Mouse (Mus musculus): ENCODE data around the gene Tbc1d25.

Gene Tbc1d25

DNA sequence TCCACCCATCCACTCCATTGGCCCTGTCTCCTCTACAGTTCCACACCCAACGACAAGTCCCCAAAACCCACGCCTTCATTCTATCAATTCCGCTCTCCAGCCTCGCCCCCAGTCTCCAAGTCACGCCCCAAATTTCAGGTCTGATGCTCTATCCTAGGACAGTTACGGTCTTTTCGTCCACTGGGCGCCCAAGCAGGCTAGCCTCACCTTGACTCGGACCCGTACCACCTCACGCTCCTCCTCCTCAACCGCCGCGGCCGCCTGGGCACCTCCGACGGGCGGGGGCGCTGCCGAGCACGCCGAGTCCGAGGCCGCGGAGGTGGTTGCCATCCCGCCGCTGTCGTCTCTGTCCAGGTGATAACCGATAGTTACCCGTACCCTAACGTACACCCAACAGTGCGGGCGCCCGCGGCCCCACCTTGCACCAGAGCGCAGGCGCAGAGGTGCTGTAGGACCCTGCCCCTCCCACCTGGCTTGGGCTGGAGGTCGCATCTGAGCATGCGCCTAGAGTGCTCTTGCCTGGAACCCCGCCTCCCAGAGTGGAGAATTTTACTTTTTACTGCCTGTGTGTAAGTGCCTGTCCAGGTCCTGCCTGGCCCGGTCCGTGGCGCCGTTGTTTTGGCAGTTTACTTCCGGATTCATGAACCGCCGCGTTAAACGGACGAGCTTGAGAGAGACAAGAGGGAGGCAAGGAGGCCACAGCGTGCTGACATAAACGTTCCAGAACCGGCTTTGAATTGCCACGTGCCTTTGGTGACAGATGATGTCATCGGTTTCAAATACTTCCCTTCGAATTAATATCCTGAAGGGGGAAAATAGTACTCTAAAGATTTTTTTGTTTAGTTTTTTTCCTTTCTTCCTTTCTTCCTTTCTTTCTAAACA, at the start of gene Tbc1d25:
Tbc1d25 (minus strand) TSS at position 678 of the 882 bp plus-strand sequence.
- peak; percentile 87 for DNase-seq (ENCODE audit: low read depth, low spot score)

DNA sequence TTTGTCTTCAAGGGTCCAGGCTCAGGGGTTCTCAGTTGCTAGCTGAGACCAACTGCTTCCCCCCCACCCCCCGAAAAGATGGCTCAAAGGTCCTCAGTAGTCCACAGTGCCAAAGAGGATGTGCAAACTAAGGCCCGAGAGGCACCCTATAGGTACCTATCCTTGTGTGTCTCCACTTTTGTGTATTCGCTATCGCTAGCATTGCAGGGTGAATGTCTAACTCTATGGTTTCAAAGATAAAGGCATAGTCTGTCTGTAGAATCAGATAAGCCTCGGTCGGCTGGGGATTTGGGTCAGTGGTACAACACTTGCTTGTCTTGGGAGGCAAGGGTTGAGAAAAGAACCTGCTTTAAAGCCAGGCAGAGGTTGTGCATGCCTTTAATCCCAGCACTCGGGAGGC, 47.5 kb upstream of the Tbc1d25 start:
- DNase-seq (ENCODE audit: low read depth, low spot score): no peak

DNA sequence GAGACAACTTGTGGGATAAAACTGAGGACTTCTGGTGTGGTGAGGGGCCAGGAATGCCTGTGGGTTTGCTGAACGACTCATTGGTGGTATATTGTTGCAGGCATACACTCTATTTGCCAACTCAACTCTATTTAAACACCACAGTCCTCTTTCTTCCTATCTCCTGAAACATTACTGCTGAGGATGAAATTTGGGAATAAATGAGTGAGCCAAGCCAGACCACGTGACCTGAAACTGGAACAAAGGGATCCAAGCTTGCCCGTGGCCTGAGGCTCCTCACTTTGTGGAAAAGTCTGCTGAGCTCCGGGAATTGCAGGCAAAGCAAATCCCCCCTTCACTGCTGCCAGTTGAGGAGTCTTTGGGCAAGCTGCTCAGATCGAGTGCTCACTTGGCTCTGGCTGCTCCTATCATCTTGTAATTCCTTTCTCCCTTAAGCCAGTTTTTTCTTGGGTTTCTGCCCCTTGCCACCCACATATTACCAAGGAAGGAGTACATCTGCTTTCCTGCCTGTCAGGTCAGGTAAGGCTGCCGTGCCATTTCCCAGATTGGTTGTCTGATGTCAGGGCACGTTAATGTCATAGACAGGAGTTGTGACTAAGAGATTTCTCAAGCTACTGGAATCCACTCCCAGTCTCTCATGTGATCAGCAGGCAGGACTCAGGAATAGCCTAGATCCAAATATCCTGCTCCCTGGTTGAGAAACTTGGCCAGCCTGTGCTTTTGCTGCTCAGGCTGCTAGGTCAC, 46.9 kb upstream of the Tbc1d25 start:
- no peak for DNase-seq (ENCODE audit: low read depth, low spot score)

DNA sequence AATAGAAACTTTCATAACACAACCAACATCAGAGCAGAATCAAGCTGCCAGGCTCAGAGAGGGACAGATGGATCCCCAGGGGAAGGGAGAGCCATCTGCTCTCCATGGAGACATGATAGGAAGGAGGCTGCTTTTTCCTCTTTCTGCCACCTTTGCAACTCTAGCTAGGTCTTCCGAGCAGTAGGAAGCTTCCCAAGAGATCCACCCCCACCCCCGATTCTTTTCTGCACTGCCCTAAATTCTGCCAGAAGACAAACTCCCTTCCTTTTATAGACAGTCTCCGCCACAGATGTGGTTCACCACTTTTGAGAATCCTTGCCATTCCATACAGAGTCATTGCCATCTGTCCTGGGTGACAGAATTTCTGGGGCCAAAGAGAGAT, 46.3 kb upstream of the Tbc1d25 start:
- no peak for DNase-seq (ENCODE audit: low read depth, low spot score)

DNA sequence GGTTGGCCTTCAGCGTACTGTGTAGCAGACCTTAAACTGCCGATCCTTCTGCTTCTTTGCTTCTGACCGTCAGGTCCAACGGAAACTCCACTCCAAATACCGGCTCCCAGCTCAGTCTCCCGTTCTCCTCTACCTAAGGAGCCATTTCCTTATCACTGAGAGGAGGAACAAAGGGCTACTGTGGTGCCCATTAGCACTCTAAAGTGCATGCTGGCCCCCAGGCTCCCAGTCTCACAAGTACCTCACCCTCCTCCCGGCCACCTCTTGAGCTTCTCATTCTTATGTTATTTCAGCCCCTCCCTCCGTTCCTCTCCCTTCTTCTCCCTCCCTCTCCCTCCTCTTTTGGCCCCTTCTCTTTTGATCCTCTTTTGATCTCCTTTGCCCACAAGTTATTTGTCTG, 43.7 kb upstream of the Tbc1d25 start:
- no peak for DNase-seq (ENCODE audit: low read depth, low spot score)

DNA sequence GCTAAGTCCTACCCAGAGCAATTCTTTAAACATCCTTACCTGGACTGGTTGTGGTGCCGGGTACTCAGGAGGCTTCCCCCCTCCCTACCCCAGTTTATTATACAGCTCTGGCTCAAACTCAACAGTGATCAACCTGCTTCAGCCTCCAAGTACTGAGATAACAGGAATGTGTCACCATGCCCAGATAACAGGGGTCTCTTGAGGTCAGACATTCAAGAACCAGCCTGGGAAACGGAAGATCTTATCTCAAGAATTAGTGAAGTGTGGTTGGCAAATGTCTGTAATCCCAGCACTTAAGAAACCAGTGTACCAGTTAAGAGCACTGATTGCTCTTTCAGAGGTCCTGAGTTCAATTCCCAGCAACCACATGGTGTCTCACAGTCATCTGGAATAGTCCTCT, 42.1 kb upstream of the Tbc1d25 start:
- DNase-seq (ENCODE audit: low read depth, low spot score): no peak

DNA sequence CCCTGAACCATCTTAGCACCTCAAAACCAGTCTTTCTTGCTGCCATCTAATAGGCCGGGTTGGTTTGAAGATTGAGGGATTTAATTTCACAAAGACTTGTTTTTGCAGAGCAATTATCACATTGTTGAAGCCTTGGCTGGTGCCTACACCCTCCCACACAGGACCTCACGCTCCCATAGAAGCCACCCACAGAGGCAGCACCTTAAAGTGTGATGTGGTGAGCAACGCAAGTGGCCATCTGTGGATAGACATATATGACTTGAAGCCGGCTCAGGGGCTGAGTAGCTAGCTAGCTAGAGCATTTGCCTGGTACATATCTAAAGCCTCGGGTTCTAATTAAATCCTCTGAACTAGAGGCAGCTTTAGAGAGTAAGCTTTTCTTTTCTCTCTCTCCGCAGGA, 41.4 kb upstream of the Tbc1d25 start:
- DNase-seq (ENCODE audit: low read depth, low spot score): no peak

DNA sequence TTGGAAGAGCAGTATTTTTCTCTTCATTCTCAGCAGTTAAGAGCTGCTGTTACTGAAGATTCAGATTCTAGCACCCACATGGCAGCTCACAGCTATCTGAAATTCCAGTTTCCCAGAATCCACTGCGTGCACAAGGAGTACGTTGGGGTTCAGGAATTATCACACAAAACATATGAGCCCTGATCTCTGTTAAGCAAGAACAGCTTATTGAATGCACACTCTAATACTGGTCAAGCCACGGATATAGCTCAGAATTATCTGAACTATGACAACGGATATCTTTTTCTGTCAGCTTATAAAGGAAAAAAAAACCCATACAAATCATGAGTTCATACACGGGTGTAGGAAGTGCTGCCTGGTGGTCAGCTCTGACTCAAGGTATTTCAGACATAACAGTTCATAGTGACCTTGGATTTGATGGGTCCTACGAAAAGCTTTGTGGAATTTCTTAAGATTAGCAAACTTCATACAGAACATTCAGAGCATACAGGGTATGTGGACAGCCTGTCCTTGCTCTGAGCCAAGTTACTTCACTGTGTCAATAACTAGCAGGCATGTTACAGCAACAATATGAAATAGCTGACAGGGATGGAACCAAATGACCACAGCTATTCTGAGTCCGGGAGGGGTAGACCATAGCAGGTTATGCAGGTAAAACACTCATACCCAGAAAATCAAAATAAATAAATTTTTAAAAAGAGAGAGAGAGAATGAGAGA, 35.7 kb upstream of the Tbc1d25 start:
- DNase-seq (ENCODE audit: low read depth, low spot score): no peak

DNA sequence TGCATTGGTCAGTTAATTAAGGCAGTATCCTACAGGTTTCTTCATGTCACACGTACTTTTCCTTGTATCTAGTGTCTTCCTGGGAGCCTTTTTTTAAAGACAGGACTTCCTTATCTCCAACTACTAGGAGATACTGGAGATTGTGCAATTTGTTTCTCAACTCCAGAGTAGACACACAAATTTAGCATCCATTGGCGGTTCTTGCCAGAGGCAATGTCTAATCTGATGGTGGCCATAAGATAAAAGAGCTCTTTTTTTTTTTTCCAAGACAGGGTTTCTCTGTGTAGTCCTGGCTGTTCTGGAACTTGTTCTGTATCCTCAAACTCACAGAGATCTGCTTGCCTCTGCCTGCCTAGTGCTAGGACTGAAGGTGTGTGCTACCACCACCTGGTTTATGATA, 33.7 kb upstream of the Tbc1d25 start:
- DNase-seq (ENCODE audit: low read depth, low spot score): no peak

DNA sequence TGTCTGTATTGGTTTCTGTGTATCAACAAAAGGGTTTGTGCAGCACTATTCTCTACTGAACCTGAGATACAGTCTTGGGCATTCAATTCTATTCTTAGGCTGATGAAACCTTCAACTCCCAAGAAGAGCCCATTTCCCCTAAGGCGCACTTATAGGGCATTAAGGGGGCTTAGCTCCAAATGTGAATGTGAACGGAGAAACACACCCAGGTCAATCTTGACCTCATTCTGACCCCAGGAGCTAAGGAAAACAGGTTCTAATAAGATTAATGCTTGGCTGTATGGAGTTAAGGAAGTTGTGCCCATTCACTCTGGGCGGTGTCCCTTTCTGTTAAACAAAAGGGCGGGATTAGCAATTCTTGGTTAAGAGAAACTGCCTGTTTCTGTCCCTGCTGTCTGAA, 31.2 kb upstream of the Tbc1d25 start:
- DNase-seq (ENCODE audit: low read depth, low spot score): no peak

DNA sequence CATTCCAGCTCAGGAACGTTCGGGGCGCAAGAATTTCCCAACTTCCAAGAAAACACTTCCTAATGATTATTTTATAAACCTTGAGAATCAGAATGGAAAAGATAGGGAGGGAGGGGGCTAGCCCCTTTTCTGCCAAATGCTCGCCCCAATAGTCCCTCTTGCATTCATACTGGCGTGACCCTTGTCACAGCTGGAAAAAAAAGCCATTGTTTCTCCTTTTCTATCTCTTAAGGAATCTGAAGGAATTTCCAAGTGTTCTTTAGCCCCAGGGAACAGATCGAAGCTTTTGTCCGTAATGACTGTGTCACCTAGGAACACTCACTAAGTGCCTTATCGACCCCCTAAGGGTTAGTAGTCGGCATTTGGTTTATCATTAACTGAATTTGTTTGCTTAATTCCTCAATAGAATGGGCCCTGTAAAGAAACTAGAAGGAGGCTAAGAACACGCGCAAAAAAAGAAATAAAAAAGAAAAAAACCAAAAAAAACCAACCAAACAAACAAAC, 30.8 kb upstream of the Tbc1d25 start:
- DNase-seq (ENCODE audit: low read depth, low spot score): no peak

DNA sequence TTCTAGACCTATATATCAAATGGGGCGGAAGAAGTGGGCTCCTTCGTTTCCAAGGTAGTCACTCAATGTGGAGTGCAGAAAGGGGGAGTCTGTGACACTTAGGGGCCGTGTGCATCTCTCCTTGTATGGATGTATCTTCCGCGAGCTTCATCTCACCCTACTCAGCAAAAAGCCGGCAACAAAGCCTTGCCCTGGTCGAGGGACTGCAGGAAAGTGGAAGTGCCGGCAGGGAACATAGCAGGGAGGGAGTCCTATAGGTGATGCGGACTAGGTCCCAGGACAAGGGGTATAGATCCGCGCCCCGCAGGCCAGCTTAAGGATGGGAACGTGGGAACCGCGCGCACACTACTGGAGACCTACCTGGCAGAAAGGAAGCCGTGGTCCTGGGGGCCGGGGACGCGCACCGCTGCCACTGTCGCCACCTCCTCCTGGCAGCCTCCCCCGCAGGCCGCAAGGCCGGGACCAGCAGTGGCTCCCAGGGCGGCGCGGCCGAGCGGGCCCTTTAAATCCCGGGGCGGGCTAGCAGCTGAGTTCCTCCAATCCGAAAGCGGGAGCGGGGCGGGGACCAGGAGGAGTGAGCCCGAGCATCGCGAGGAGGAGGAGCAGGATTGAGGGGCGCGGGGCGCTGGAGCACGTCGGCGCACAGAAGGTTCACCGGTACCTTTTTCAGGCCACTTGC, 30.2 kb upstream of the Tbc1d25 start, which contains the start of gene Porcn:
Porcn (minus strand) TSS at position 511 of the 679 bp plus-strand sequence.
- peak; percentile 74 for DNase-seq (ENCODE audit: low read depth, low spot score)

DNA sequence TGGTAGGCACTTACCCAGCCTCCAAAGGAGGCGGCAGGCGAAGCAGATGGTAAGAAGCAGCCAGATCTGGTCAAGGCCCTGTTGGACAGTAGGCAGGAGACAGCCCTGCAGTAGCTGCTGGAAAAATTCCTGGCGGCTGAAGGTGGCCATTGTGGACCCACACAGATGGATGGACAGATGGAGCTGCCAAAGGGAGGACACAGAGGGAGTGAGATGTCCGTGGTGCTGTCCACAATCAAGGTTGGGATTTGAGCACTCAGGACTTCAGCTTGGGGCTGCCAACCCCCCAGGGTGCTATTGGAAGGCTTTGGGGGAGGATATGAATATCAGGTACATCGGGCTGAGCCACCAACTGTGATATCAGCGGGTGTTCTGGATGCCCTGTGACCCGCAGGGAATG, 29.6 kb upstream of the Tbc1d25 start:
- DNase-seq (ENCODE audit: low read depth, low spot score): no peak

DNA sequence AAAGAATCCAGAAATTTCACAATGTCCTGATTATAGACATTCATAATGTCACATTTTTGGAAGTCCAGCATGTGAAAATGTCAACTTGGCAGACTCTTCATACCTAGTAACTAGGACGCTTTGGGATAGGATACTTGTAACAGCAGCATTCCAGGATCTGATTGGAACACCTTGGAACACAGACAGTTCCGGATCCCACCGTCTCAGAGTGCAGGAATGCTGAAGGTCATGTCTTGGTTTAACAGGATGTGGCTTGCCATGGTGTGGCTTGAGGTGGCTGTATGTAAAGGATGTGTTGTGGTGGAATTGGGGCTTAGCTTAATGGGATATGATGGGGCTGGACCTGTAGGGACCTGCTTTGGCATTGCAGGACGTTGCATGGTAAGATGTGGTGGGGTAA, 29.1 kb upstream of the Tbc1d25 start:
- DNase-seq (ENCODE audit: low read depth, low spot score): no peak

DNA sequence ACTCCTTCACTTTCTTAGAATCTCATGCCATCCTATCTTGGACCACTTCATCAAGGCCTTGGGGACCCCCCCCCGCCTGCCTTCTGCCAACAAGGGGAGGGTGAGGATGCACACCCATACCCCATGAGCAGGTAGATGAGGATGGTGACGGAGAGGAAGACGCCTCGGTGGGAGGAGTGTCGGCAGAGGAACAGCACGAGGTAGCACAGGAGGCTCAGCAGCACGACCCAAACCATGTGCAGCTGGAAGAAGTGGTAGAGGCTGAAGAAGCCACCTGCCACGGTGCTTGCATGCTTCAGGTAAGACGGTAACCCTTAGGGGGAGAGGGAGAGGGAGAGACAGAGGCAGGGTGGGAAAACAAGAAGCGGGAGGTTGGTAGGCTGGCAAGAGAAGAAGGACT, 28.1 kb upstream of the Tbc1d25 start:
- no peak for DNase-seq (ENCODE audit: low read depth, low spot score)

DNA sequence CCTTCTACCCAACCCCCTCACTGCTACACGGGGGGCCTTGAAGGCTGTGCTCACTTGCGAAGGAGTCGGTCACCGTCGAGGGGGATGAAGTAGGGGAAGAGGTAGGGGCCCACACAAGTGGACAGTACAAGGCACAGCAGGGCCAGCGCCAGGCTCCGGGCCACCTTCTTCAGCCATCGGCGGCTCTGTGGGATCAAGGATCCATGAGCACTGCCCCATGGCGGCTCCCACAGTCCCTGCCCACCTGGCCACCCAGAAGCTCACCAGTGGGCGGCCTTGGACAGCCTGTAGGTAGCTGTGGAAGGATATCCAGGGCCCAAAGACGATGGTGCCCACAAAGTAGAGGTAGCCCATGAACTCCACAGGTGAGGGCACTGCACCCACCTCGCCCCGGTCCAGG, 27.1 kb upstream of the Tbc1d25 start:
- no peak for DNase-seq (ENCODE audit: low read depth, low spot score)

DNA sequence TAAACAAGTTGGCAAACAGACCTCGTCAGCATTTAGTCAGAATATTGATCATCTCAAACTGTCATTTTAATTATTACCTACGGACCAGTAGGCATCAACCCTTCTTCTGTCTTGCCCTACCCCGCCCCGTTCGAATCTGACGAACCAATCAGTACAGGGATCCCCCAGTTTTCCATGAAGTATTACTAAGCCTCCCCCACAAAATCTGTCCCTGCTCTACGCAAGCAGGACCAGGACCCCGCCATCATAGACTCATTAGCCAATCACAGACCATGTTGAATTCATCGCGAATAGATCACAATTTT, 17.4 kb upstream of the Tbc1d25 start, which contains the start of gene Ebp:
Ebp (minus strand) TSS at position 94 of the 305 bp plus-strand sequence.
- DNase-seq (ENCODE audit: low read depth, low spot score): no peak

DNA sequence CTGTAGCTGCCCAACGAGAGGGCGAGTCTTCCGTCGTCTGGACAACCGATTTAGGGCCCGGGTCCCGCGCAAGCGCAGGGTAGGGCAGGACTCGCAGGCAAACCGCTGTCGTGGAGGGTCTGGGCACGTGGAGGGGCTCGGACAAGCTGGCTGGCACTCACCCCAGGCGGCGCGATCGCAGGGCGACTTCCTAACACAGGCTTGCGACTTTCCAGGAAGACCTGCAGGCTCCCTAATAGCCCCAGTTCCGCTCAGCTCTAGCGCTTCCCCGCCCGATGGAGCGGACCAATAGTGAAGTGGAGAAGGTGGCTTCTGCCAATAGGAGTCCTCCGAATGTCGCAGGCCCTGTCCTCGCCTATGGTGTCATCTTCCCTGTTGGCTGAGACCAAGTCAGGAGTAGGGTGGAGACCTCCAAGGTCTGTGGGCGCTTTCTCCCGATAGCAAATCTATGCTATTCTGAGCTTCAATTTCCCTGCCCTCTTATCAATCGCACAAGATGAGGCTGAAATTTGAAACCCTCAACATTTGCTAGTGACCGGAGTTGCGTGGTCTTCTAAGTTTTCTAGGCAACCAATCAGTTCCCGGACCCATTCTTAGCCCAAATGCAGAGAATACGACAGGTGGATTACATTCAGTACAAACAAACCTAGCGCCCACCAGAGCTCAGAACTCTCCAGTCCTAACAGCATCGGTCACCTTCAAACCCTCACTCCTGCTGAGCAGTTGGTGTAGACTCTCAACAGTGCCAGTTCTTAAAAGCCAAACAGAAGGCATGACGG, 16.8 kb upstream of the Tbc1d25 start:
- DNase-seq (ENCODE audit: low read depth, low spot score): peak; percentile 84

DNA sequence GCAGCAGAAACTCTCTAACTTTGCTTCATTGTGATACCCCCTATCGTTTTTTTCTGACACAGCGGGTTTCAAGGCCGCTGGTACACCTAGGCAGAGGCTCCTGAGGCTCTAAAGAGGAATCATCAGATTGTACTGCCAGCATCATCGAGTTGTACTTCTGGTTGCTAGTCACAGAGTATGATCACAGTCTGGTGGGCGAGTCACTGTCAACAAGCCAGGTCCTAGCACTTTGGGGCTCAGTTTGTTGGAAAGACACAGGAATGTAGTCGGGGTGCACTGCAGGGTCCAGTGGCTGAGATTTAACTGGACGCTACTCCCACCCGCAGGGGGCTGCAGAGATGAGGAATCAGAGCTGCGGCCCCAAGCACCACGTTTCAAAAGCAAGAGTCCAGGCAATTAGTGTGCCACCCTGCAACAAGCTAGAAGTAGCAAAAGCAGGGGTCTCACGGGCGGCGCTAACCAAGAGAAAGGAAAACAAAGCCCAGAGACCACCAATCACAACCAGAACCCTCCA, 16.2 kb upstream of the Tbc1d25 start:
- no peak for DNase-seq (ENCODE audit: low read depth, low spot score)

DNA sequence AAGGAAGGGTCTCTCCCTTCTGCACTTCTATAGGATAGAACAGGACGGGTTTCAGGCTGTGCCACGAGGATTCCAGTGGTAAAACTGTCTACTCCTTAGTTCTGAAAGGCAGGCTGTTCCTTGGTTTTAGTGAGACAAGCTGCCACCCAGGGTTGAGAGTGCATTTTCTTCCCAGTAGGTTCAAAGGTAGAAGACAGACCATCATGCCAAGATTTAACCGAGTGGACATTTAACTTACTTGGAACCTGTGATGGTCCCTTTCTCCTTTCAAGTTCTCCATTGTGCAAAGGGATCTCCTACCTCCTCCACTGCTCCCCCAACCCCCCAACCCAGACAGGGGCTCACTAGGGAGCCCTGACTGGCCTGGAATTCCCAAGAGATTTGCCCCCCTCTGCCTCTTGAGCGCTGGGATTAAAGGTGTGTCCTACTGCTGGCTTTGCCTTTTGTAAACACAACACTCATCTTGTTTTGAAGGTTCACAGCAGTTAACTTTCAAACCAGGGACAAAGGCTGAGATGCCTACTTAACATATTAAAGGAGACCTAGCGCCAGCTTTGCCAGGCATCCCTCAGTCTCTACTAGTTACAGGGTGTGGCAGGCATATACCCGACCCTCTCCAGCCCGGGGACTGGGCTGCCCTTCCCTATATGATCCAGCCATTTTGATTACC, 7.0 kb upstream of the Tbc1d25 start:
- DNase-seq (ENCODE audit: low read depth, low spot score): no peak

Measured in mesoderm, embryonic 11.5 days (tissue).